Mouse (Mus musculus) kidney, postnatal 4 days (tissue): ENCODE results near the gene Gm8439.
A peak's percentile ranks its signal among the peaks of the same experiment; 100 is the strongest.
"Not testable (repeated sequence)": the region's sequence is repeated elsewhere in the genome, so short reads cannot be mapped to it uniquely, and the experiment has no call there.

Source experiments
- DNase-seq, 2 experiments: peaks; one replicate each; pipeline ENCODE4 v3.0.0; 2021; ENCODE audit warnings: mixed read lengths in 2 of 2

The Gm8439 gene

DNA sequence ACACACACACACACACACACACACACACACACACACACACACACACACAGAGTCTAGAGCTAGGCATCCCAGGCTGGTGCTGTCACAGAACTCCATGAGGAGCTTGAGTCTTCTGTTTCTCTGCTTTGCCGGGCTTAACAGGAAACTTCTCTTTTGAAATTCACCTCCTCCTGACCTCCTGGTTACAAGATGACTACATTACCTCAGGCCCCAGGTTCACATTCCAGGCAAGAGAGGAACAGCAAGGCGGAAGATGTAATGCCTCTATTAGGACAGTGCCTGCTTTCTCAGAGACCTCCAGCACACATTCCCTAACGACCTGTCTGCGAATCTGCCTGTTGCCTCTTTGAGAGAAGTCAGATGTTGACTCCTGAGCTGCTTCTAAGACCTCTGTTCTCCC is at the start of gene Gm8439:
Gm8439 (plus strand) TSS at position 301 of the 400 bp plus-strand sequence.
- DNase-seq = no peak

DNA sequence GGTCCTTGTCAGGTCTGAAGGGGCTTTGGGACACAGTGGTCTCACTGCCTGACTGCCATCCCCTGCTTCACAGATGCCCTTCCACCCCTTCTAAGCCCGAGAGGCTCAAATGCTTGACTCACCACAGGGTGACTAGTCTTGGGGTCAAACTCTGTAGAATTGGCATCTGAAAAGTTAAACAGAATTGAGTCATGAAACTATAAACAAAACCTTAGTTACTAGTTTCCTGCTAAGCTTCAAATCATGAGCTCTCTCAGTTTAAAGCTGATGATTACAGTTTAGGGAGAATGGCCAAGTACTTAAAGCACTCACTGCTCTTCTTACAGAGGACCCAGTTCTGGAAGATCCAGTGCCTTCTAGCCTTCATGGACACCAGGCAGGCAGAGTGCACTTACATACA is 43.6 kb upstream of the Gm8439 start:
- DNase-seq = no peak

DNA sequence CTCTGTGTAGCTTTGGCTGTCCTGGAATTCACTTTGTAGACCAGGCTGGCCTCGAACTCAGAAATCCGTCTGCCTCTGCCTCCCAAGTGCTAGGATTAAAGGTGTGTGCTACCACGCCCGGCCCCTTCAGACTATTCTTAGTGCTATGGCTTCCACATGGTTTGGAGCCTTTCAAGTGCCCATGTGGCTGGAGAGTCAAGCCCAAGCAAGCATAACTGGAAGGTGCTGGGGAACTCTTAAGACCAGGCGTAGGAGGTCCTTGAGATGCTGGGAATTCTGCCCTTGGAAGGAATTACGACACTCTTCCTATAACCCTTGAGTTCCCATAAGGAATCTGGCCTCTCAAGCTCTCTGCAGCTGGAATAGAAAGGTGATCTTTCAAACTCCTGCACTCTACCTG is 32.0 kb upstream of the Gm8439 start:
- DNase-seq = no peak

DNA sequence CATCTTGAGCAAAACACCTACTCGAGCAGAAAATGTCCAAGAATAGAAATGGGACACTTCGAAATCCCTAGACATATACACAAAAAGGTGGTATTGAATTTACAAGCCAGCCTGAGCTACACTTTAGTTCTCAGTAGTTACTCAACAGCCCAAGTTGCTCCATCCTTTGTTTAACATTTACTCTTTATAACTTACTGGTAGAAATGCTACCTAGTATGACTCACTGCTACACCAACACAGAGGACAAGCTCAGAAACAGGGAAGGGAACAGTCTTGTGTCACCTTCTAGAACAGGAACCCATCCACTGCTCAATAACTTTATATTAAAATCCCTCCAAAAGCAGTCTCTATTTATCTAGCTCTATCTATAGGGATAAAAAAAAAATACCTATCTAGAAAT is 22.8 kb upstream of the Gm8439 start:
- no peak for DNase-seq

DNA sequence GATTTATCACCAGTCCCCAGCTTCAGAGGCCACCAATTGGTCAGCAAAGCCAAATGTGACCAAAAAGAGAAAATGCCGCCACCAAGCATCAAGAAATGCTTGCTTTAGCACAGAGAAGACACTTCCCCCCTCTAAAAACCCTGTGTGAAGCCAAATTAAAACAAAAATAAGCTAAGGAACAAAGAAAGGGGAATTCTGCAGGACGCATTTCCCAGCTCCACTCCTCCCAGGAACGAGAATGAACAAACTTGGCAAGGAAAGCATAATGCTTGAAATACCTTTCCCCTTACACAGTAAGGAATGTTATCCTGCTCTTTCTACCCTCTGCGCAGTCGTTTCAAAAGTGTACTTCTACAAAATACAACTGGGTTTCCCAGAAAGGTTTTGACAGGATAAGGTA is 20.5 kb upstream of the Gm8439 start:
- DNase-seq = no peak

DNA sequence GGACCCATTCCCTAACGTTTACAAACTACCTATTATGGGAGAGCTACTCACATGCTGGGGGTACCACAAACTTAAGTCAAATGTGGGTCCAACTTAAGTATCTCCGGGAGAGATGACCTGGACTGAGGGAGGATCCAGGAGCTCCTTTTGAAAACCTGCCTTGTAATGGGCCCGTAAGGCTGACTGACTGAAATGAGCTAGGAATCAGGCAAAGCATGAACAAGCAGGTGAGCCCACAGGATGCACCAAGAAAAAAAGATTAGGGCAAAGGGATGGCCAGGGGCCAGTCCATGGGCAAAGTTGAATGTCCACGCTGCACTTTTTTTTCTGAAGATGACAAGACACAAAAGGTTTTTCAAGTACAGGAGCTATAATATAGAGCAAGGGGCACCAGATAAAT is 19.5 kb upstream of the Gm8439 start:
- DNase-seq = peak in 1 of 2 experiments; percentile 28

DNA sequence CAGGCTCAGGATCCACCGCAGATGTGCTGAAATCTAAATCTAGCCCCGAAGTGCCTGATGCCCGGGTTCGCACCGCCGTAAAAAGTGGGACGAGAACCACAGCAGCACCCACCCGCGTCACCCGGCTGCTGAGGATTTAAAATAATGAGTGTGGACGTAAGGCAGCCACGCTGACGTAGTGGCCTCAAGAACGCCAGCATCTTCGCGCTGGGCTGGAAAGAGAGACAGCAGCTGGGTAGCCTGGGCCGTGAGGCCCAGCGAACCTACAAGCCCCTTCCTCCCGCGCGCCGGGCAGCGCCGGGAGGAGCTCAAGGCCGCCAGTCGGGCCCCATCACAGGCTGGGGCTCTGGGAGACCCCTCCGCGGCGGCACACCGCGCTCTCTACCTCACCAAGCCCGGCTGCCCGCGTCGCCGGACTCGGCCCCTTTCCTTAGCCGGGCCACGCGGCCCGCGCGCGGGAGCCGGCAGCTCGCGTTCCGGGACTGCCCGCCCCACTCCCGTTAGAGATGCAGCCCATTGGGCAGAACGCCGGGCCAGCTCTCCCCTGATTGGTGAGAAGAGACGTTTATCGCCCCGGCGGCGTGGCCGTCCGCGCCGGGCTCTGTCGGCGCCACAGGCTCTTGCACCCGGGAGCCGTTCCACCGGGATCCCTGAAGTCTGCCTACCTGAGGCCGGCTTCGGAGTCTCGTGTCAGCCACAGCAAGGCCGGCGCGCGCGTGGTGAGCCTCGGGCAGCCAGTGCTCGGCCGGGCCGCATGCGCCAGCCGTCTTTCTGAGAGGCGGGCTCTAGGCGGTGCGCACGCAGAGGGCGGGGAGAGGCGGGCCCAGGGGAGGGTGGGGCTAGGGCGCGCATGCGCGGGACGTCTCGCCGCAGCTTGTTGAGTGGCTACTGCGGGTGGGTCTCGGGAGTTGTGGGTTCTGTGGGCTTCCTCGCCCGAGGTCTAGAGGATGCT is 18.8 kb upstream of the Gm8439 start, which contains the start of gene Ctps:
Ctps (minus strand) TSS at position 791 of the 952 bp plus-strand sequence.
- peak; percentile 95 to 97 for DNase-seq

DNA sequence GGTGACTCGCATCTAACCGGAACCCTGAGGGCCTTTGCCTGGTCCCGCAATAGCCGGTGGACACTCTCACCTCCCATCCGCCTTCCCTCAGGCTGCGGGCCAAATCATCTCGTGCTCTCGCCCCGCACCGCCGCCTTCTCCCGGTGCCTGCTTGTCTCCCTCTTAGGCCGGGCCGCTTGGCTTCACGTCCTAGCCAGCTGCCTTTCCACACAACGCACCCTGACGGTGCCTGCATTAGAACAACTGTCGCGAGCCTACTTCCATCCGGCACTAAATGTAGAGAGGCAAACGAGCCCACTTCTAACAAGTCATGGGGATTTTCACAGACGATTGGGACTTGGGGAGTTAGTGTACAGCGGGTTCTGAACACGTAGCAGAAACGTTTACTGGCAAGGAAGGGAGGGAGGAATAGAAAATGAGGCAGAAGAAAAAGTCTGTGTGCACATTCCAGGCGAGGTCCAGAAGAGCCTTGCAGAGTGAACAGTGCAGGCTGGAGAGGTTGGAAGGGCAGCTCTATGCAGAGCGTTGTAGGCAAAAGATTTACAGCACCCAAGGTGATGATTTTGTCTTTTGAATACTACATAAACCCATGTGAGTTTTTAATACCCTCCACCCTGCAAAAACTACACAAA is 18.0 kb upstream of the Gm8439 start:
- DNase-seq = no peak

DNA sequence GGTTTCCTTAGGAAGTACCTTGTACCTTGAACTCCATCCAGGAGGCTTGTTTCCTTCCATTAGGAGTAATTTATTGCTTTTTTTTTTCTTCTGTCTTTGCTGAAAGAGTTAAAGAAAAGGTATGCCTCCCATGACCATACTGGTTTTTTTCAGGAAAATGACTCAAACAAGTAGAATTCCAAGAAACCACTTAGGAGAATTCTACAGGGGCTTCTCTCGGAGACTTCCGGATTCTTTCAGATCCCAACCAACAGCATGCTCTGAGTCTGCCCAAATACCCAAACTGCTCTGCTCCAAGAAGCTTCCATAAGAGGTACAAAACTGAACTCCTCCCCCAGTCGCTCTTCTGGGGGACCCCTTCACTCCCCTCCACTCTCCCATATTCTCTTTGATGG is 17.5 kb upstream of the Gm8439 start:
- DNase-seq = no peak

DNA sequence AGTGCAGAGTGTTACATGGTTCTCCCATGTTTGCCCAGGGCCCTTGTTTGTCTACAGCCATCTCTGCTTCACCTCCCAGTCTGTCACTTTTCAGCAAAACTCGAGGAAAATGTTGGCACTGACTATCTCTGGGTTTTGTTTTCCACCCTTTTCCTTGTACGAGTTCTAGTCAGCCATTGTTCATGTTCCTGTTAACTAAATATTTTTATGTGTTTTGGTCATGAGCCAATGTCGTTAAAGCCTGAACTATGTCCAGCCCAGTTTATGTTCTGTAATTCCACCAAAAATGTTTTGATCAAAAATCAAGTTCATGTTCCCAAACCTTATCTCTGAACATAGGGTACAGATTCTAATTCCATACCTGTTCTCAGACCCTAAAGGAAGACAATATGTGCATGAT is 16.9 kb upstream of the Gm8439 start:
- DNase-seq = no peak

DNA sequence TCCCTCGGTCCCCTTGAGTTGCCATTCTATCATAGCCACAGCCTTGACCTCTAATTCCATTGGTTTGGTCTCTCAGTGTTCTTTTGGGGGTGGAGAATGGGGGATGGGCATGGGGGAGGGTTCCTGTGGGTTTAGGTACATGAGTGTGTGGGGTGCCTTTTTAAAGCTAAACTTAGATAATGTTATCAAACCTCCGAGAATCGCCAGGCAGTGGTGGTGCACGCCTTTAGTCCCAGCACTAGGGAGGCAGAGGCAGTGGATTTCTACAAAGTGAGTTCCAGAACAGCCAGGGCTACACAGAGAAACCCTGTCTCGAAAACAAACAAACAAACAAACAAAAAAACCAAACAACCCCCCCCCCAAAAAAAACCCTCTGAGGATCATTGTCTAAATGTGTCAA is 7.7 kb upstream of the Gm8439 start:
- DNase-seq = no peak

DNA sequence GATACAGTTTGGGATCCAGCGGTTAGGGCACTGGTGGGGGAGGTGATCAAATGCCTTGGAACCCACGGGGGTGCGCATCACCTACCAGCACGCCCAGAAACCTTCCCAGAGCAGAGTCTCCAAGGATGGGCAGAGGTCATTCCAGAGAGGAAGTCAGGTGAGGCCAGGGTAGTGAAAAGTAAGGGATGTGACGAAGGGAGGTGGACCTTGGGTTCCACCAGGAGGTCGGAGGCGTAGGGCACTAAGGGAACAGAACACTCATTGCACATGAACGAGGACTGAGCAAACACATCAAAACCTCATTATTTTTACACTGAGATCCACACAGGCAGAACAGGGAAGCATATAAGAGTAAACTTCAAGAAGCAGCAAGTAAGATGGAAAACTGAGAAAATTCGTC is 6.8 kb upstream of the Gm8439 start:
- DNase-seq = no peak

DNA sequence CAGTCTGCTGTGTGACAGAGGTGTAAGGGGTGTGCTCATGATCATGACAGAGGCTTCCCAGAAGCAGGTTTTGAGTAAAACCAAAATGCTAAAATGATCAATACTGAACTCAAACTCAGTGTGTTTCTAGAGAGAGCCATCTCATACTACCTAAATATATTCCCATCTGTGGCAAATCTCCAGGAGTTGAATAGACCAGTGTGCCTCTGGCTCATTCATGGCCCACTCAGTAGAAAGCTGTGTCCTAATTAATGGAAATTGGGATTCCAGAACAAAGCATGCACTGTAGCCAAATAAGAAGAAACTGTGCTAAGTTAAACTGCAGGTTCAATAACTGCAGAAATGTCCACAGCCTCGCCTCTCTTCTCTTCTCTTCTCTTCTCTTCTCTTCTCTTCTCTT is 1.6 kb upstream of the Gm8439 start:
- DNase-seq = no peak

DNA sequence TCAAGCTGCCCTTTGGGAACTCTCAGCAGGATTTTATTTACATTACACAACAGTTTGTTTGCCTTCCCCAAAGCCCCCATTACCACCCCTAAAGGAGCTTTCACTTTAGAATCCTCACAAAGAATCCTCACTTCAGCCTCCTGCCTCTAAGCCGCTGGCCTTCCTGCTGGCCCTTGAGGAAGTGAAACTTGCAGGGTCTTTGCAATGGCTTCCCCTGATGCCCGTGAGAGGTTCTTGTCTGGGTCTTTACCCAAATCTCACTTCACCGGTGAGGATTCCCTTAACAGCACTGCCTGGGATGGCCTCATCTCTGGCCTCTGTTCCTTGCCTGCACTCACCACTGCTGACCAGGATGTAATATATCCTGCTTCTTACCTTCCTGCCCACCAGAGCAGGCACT is 525 bp downstream of the Gm8439 start:
- DNase-seq = no peak

DNA sequence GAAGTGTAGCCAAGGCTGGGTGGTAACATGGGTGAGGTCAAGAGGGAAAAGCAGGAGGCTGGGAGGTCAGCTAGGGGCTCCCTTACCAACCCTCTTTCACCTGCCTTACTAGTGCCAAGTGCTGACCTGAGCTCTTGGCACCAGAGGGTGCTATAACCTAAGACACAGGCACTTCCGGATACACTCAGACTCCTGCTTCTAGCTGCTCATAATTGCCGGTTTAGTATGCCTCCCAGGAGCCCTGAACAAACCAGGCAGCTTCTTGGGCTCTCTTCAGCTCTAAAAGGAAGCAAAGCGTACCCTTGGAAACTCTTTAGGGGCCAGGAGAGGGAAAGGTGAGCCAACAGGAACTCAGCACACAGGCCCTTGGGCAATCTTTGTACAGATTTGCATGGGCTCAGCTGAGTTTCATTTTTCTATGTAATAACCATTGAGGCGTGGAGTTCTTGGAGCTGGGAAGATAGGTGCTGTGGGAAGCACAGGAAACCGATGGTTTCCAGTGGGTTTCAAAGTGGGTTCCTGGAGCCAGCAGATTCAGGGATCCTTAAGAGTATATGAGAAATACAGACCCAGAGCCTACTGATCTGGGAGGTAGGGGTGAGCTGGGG is 1.4 kb downstream of the Gm8439 start:
- peak; percentile 69 to 76 for DNase-seq

DNA sequence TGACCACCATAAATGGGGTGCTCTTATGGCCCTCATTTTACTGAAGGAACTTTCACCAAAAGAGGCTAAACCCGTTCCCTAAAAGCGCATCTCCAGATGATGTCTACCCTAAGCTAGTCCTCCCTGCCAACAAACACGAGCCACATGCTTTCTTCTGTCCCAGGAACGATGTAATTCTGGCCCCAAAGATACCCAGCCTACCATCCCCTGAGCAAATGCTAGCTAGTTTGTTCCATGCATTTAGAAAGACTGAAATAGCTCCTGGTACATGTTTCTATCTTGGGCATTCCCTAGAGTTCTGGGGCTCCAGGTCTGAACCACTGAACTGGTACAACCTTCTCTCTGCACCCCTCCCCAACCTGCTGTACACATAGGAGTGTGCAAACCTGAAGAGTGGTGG is 2.4 kb downstream of the Gm8439 start:
- DNase-seq = no peak

DNA sequence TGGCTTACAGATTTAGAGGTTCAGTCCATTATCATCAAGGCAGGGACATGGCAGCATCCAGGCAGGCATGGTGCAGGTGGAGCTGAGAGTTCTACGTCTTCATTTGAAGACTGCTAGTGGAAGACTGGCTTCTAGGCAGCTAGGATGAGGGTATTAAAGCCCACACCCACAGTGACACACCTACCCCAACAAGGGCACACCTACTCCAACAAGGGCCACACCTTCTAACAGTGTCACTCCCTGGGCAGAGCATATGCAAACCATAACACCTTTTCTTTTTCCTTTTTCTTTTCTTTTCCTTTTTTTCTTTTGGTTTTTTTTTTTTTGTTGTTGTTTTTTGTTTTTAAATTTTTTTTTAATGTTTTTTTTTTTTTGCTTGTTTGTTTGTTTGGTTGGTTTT is 7.7 kb downstream of the Gm8439 start:
- DNase-seq = not testable (repeated sequence)

DNA sequence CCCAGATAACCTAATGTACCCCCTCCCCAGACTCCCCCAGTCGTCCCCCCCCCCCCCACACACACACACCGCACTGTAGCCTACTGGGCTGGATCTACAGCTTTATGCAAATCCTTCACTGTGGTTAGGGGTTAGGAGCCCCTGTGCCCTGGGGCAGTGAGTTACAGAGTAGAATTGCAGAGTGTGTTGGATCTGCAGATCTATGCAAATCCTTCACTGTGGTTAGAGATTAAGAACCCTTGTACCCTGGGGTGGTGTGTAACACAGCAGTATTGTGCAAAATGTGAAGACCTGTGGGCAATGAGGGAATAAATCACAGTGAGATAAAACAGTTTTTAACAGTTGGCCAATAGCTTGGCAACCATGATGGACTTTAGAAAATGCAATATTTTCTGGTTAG is 10.4 kb downstream of the Gm8439 start:
- DNase-seq = peak in 1 of 2 experiments; percentile 45

DNA sequence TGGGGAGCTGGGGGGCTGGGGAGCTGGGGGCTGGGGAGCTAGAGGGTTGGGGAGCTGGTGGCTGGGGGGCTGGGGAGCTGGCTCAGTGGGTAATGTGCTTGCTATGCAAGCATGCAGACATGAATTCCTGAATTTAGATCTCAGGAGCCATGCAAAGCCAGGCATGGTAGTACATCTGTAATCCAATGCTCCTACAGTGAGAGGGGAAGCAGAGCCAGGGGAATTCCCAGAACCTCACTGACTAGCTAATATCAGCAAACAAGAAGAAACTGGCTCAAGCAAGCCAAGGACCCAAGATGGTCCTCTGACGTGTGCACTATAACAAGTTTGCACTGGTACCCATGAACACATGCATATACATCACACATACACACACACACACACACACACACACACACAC is 13.2 kb downstream of the Gm8439 start:
- no peak for DNase-seq

DNA sequence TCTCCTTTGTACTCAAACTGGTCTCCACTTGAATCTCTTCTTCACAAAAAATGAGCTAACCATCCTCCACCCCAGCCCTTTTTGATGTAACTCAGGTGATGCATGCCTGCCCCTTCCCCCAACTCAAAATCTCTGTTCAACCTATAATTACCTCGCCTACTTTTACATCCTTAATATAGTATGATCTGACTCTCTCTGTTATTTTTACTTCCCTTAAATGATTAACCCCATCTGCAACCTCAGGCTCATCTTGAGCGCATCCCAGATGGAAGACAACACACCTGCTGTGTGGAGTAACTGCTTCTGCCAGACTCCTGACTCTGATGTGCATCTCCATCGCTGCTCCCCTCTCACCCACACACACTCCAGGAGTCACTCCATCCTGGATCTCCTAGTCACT is 14.1 kb downstream of the Gm8439 start:
- no peak for DNase-seq

DNA sequence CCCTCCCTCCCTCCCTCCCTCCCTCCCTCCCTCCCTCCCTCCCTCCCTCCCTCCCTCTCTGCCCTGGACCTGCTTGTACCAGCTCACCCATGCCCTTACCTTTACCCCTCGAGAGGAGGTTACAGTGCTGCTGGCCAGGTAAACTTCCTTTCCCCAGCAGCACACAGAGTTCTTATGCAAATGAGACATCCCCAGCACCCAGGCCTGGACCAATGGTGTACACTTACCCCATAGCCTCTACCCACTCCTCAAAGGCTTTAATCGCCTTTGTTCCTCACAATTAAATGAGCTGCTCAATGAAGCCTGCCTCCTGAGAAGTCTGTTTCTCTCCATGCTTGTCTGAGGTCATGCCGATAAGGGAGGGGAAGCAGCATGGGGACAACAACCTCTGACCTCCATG is 18.4 kb downstream of the Gm8439 start:
- no peak for DNase-seq

DNA sequence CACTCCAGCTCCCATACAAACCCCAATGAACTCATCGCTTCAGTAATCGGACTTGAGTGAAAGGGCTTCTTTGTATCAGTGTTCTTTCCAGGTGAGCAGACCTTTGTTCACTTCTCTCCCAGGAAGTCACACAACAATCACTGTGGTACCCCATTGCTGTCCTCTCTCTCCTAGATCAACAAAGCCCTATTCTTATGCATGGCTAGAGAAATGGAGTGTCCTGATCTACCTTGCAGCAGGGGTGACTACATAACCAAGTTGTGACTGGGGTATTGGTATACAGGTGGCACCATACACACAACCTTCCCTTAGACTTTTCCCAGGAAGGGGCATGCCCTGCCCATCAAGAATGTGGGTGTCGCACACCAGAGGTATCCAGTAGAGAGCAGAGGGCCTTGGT is 22.5 kb downstream of the Gm8439 start:
- no peak for DNase-seq

DNA sequence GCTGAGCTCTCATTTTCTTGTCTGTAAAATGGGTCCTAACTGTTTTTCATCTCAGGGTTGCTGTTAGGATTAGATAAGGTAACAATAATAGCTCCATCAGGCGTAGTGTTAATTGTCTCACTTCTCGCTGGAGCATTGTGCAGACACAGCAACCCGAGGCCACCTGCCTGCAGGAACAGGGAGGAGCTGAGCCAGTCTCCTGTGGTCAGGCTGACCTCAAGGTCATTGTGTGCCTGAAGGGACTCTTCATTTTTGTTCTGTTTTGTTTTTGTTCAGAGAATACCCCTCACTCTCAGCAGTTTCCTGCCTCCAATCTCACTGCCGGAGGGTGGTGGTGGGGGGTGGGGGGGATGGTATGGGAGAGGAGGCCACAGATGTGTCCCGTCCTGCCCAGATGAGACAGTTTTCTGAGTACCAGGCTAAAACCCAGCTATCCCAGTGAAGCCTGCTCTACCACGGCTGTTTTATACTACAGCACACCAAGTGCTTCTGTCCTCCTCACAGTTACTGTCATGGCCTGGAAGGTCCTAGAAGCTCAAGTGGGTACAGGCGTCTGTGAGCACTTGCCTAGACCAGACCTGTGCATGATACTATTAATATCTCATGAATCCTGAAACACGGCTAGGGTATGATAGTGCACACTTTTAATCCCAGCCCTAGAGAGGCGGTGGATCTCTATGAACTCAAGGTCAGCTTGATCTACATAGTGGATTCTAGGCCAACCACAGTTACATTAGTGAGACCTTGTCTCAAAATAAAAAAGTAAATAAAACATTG is 23.9 kb downstream of the Gm8439 start:
- no peak for DNase-seq
